Mouse (Mus musculus) frontal cortex, postnatal 14 days (tissue): ENCODE measurements around the gene Gm29866.
"Not testable (repeated sequence)": the region's sequence is repeated elsewhere in the genome, so short reads cannot be mapped to it uniquely, and the experiment has no call there.

Experiments
- DNase-seq, 2 experiments: peaks; one replicate each; pipeline ENCODE4 v3.0.0; 2022; ENCODE audit warnings: low spot score in 2 of 2

Gene Gm29866

GRCm38 (mm10) chrY:20993557-20993956, at the start of gene Gm29866:
Gm29866 (minus strand) TSS chrY:20993657.
- DNase-seq, result not testable (repeated sequence)
